Mouse (Mus musculus) monocyte, adult 5-6 weeks (primary cell): ENCODE data around the gene Sectm1b. TPM values are rescaled to one million over a fixed set of nuclear protein-coding genes. Genes with fewer than 3 reads are reported as not detected.
"Not testable (repeated sequence)": the region's sequence is repeated elsewhere in the genome, so short reads cannot be mapped to it uniquely, and the experiment has no call there.

ENCODE experiments used
- ATAC-seq: fragments of 153-309, 156-312 bp; replicated peaks from 2 replicates; pipeline ENCODE4 v1.8.0; 2017; ENCODE audit warnings: mild to moderate bottlenecking; ENCODE audit not compliant: low TSS enrichment, insufficient number of reproducible peaks, severe bottlenecking, poor library complexity, low FRiP score
- total RNA-seq: library from RNA; stranded (forward); fragments of 200-1000, 200-491, 200-594 nt; gene quantifications from 3 replicates; pipeline ENCODE4 v1.2.3, GENCODE M21; 2017

The Sectm1b gene
- total RNA-seq, 1 experiment from 2014 or later: not detected

- ATAC-seq: no peak
Measured at GRCm38 (mm10) chr11:121081120-121081519, 17.8 kb upstream of the Sectm1b start, which contains the start of gene Sectm1a. Gene Sectm1a, minus strand, starts transcription at chr11:121081220.

DNA sequence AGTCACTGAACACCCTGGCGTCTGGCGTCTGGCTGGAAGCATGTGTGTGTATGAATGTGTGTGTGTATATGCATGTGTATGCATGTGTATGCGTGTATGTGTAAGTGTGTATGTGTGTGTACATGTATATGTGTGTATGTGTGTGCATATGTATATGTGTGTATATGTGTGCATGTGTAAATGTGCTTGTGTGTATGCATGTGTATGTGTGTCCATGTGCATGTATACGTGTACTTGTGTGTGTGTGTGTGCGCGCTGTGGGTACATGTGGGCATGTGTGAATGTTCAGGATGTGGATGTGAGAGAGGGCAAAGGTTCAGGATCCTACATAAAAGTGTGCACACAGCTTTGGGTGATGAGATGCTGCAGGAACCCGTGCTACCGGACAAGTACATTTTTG is 17.0 kb upstream of the Sectm1b start:
- ATAC-seq: no peak

- no peak for ATAC-seq
Measured at GRCm38 (mm10) chr11:121075655-121076054, 12.3 kb upstream of the Sectm1b start.

GRCm38 (mm10) chr11:121069662-121070061 is 6.3 kb upstream of the Sectm1b start:
- not testable (repeated sequence) for ATAC-seq

- ATAC-seq: no peak
Measured at GRCm38 (mm10) chr11:121067895-121068294, 4.5 kb upstream of the Sectm1b start.

- ATAC-seq: 0 out of 2 replicates have a peak, but pooled peaks have one; percentile 49
Measured at GRCm38 (mm10) chr11:121064197-121064596, 828 bp upstream of the Sectm1b start.

DNA sequence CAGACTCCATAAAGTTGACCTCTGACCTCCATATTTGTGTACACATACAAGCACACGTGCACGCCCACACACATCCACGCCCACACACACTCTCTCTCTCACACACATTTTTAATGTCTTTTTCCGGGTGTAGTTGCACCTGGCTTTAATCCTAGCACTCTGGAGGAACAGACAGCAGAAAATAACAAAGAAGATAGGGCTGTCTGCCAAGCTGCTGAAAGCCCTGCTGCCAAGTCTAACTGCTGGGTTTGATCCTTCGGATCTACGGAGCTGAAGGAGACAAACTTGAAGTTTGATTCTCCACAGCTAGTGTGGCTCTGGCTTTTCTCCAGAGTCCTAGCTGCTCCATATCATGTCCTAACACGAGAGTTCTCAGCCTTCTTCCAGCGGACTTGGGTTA is 1.8 kb downstream of the Sectm1b start:
- ATAC-seq: no peak

GRCm38 (mm10) chr11:121060401-121061067 is 2.8 kb downstream of the Sectm1b start:
- not testable (repeated sequence) for ATAC-seq

- ATAC-seq: no peak
Measured at GRCm38 (mm10) chr11:121059471-121059870, 3.9 kb downstream of the Sectm1b start.

DNA sequence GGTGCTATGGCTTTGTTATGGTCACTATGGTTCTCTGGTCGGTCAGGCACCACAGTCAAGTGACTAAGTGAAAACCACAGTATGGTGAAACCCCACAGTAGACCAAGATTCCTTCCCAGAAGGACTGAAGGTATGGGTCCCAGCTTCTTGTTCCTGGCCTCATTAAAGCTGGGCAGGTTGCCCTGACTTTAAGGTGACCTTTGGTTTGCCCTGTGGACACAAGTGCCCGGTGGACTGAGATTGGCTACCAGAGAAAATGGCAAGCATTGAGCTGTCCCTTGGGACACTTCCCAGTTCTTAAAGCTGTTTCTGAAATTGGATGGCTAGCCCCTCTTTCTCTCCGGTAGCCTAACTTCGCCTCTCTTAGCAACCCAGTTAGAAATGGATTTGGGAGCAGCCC is 4.4 kb downstream of the Sectm1b start:
- ATAC-seq: no peak

DNA sequence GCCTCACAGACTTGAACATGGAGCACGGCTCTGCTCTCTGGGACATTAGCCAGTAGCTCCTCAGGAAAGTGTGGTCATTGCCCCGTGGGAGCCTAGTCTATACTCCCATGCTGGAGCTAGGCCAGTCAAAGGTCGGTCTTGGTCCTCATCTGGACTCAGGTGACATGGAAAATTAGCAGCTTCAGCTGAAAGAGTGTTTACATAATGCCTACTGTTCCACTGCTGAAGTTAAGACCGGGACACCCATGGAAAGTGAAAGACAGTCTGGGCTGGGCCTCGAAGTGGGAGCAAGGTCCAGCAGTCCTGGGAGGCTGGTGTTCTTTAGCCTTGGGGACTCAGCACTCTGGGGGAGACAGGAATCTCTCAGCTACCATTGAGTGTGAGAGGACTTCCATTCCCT is 5.2 kb downstream of the Sectm1b start:
- ATAC-seq: no peak

GRCm38 (mm10) chr11:121056536-121057236 is 6.7 kb downstream of the Sectm1b start:
- ATAC-seq: peak; percentile 85

GRCm38 (mm10) chr11:121053536-121053935 is 9.8 kb downstream of the Sectm1b start:
- ATAC-seq: peak; percentile 83

DNA sequence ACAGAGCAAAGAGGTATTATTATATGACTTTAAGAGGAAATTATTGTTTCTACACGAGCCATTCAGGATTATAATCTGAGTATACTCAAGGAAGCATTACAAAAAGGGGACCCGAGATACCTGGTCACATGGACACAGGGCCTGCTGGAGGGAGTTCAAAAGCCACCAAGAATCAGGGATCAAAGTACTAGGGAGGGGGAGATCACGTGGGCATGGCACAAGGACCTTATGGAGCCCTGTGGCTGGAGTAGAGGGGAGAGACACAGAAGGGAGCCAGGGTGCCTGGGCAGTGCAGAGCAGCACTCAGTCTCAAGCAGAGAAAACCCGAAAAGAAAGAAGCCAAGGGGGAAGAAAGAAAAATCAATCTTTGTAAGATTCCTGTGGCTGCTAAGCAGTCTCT is 11.0 kb downstream of the Sectm1b start:
- ATAC-seq: no peak

DNA sequence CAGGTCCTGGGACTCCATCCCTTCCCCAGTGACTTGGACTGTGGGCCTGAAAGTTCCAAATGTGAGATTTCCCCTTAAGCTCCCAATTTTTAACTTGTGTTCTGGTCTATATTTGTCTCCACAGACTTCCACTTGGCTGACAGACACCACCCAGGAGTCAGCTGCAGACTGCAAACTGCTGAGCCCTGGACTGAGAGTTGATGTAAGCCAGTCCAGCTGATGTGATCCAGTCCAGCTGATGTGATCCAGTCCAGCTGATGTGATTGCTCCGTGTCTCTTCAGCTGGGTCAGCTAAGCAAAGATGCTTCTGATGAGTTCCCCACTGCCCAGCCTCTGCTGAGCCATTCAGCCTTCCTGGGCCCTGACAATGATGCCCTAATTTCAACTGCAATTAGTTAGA is 11.6 kb downstream of the Sectm1b start:
- no peak for ATAC-seq

- no peak for ATAC-seq
Measured at GRCm38 (mm10) chr11:121049840-121050239, 13.5 kb downstream of the Sectm1b start.

DNA sequence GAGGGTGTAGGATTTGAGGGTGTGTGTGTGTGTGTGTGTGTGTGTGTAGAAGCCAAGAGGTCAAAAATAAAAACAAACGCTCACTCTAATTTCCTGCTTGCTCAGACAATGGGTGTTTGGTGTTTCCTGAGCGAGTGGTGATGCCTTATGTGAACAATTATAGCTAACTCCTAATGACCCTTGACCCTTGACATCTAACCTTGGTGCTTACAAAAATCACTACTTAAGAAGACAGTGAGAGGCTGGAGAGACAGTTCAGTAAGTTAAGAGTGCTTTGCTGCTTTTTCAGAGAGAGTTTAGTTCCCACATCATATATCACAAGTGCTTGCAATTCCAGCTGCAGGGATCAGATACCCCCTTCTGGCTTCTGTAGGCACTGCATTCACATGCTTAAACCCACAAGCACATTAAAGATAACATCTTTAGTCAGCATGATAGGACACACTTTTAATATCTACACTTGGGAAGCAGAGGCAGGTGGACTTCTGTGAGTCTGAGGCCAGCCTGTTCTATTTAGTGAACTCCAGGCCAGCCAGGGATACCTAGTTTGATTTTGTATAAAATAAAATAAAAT is 15.5 kb downstream of the Sectm1b start:
- no peak for ATAC-seq

- no peak for ATAC-seq
Measured at GRCm38 (mm10) chr11:121045286-121045685, 18.1 kb downstream of the Sectm1b start.

GRCm38 (mm10) chr11:121043025-121043424 is 20.3 kb downstream of the Sectm1b start:
- not testable (repeated sequence) for ATAC-seq

DNA sequence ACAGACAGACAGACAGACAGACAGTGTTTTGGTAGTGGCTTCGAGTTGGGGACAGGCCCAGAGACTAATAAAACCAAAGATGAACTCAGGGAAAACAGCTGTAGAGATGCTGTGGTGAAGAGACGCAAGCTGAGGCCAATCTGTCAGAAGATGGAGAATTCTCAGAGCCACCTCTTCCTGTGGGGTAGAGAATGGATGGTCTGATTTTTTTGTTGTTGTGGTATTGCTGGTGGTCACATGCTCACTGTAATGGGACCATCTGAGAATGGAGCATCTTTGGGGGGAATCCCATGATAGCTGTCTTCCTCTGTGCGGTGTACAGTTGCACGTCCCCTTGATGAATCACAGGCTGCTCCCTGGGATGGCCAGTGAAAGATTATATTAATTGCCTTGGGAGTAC is 20.9 kb downstream of the Sectm1b start:
- ATAC-seq: no peak
